ENCODE assay signal across 8 mouse cellular contexts in the genomic region with DNA sequence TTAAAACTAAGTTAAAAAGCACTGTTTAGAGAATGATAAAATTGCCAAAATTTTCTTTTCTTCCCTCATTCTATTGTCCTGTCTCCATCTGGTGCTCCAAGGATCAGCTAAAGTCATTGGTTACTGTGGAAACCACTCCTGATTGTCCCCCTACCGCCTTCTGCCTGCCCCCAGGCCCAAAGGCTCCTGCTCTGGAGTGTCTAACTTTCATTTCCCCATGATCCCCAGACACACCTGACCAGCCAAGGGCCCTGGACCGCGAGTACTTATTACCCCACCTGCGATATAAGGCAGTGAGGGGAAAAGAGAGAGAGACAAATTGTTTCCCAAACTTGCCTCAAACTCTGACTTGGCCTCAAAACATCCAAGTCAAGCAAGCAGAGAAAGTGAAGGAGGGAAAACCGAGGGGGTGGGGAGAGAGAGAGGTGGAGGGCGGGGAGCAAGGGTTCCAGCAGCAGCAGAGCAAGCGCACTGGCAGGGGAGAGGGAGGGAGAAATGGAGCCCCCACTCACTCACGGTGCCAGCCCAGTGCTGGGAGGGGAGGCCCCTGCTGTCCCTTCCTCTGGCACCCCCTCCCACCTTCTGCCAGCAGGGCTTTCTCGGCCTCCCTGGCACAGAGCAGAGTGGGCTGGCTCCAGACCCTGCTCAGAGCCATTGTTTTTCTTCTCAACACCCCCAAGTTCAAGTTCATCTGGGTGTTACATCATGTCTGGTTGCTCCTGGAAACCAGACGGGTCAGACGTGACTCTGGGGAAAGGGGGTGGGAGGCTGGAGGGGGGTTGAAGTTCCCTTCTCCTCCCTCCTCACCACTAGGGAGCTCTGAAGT. TPM values are rescaled to one million over a fixed set of nuclear protein-coding genes. Genes with fewer than 3 reads are reported as not detected.
DNase-seq lines count a peak whose midpoint lies in the region; ATAC-seq and TF ChIP-seq lines count a peak whose summit lies in the region.

No protein-coding gene starts in this region.

- H3K9ac ChIP-seq in kidney, embryonic 15.5 days: 0 out of 2 replicates have a peak overlapping the region, but pooled peaks have one; percentile 5
- no peak overlapping the region for H3K9ac ChIP-seq in midbrain, embryonic 15.5 days

- no peak overlapping the region for H3K4me3 ChIP-seq in kidney, embryonic 15.5 days (replicated peaks)
- H3K4me3 ChIP-seq in midbrain, embryonic 15.5 days: no peak overlapping the region

- H3K36me3 ChIP-seq in kidney, embryonic 15.5 days: peaks cover 4% of the 10 kb centered on the region; the same call in 1 of the 2 replicates
- no peaks in the 10 kb centered on the region for H3K36me3 ChIP-seq in midbrain, embryonic 15.5 days (replicated peaks)

- peak overlapping the region; percentile 38 for H3K4me2 ChIP-seq in kidney, embryonic 15.5 days
- no peak overlapping the region for H3K4me2 ChIP-seq in midbrain, embryonic 15.5 days

- TF ChIP-seq CTCF in brain, embryonic 14.5 days (IDR thresholded peaks at IDR 0.05; ENCODE audit: borderline replicate concordance, extremely low read depth, insufficient read depth, insufficient read length): peak; percentile 10; the same call in 1 of the 2 replicates

- WGBS in kidney, embryonic 15.5 days: 17% methylated on average over 11 of the region's 11 CpGs
- WGBS in midbrain, embryonic 15.5 days: 12% methylated on average over 11 of the region's 11 CpGs

- H3K27ac ChIP-seq in kidney, embryonic 15.5 days: peak overlapping the region; percentile 90
- H3K27ac ChIP-seq in midbrain, embryonic 15.5 days: peak overlapping the region; percentile 73

- peak; percentile 72 for ATAC-seq in kidney, embryonic 15.5 days (replicated peaks; ENCODE audit: low FRiP score)
- ATAC-seq in midbrain, embryonic 15.5 days (replicated peaks): peak; percentile 79

- H3K27me3 ChIP-seq in kidney, embryonic 15.5 days: peaks cover 72% of the 10 kb centered on the region
- H3K27me3 ChIP-seq in midbrain, embryonic 15.5 days (replicated peaks): peaks cover 21% of the 10 kb centered on the region

- peaks cover 75% of the 10 kb centered on the region for H3K4me1 ChIP-seq in kidney, embryonic 15.5 days
- peaks cover 68% of the 10 kb centered on the region for H3K4me1 ChIP-seq in midbrain, embryonic 15.5 days

- no peaks in the 10 kb centered on the region for H3K9me3 ChIP-seq in kidney, embryonic 15.5 days (replicated peaks)
- no peaks in the 10 kb centered on the region for H3K9me3 ChIP-seq in midbrain, embryonic 15.5 days

- intact Hi-C loops in gastrocnemius, postnatal 36 days (cut with DNase I): no loop called here

- no peak for DNase-seq in kidney, adult 8-10 months
- peak; percentile 99 for DNase-seq in brain, embryonic 14.5 days (ENCODE audit: low read depth)
- peak; percentile 60 to 64 for DNase-seq in gastrocnemius, postnatal 36 days
- DNase-seq in kidney, postnatal 10 days: peak; percentile 77
- DNase-seq in adrenal gland, postnatal 10 days: no peak
- DNase-seq in spleen, adult 18-20 months: no peak

- no peak for TF ChIP-seq POLR2A in brain, embryonic 14.5 days (IDR thresholded peaks at IDR 0.05; ENCODE audit: borderline replicate concordance, extremely low read depth, insufficient read depth, insufficient read length, poor library complexity, severe bottlenecking)

RNA-seq across cellular contexts. Expression of a gene that starts 10.7 kb away (rescaled TPM):
- 1.9 and 2.3 TPM in 2 replicates for polyA plus RNA-seq in kidney, embryonic 15.5 days (2015; fragmentation: Nextera tagmentation; extraction: Ambion mirVana)
- 0.92 and 1.5 TPM in 2 replicates for polyA plus RNA-seq in brain, embryonic 14.5 days (2012; rRNA removed)
- total RNA-seq in gastrocnemius, postnatal 36 days (2021): 1 to 10 TPM in 1 of 2 experiments, not detected in 1; 1.0 TPM
- 0.97 and 1.8 TPM in 2 replicates for polyA plus RNA-seq in midbrain, embryonic 15.5 days (2015; fragmentation: Nextera tagmentation; extraction: Ambion mirVana)
- total RNA-seq in adrenal gland, postnatal 10 days (2021): under 1 TPM; 0.51 to 0.88 TPM

RNA-seq across cellular contexts. Expression of a gene that starts 10.9 kb away (rescaled TPM):
- 7.6 and 7.8 TPM in 2 replicates for polyA plus RNA-seq in kidney, embryonic 15.5 days (2015; fragmentation: Nextera tagmentation; extraction: Ambion mirVana)
- polyA plus RNA-seq in brain, embryonic 14.5 days (2012; rRNA removed): 3.4 and 4.7 TPM in 2 replicates
- total RNA-seq in gastrocnemius, postnatal 36 days (2021): 1 to 10 TPM in 1 of 2 experiments, under 1 TPM in 1; 0.96 to 1.4 TPM
- polyA plus RNA-seq in midbrain, embryonic 15.5 days (2015; fragmentation: Nextera tagmentation; extraction: Ambion mirVana): 3.4 and 4.2 TPM in 2 replicates
- 1 to 10 TPM; 7.8 to 8.5 TPM for total RNA-seq in adrenal gland, postnatal 10 days (2021)

RNA-seq across cellular contexts. Expression of a gene that starts 24.5 kb away (rescaled TPM):
- 23.9 and 25.6 TPM in 2 replicates for polyA plus RNA-seq in kidney, embryonic 15.5 days (2015; fragmentation: Nextera tagmentation; extraction: Ambion mirVana)
- 81.8 and 87.0 TPM in 2 replicates for polyA plus RNA-seq in brain, embryonic 14.5 days (2012; rRNA removed)
- total RNA-seq in gastrocnemius, postnatal 36 days (2021): 10 to 100 TPM; 18.1 to 20.1 TPM
- 16.3 and 17.2 TPM in 2 replicates for polyA plus RNA-seq in midbrain, embryonic 15.5 days (2015; fragmentation: Nextera tagmentation; extraction: Ambion mirVana)
- total RNA-seq in adrenal gland, postnatal 10 days (2021): 10 to 100 TPM; 59.1 to 62.9 TPM

RNA-seq across cellular contexts. Expression of a gene that starts 26.0 kb away (rescaled TPM):
- 68.7 and 73.8 TPM in 2 replicates for polyA plus RNA-seq in kidney, embryonic 15.5 days (2015; fragmentation: Nextera tagmentation; extraction: Ambion mirVana)
- polyA plus RNA-seq in brain, embryonic 14.5 days (2012; rRNA removed): 113 and 120 TPM in 2 replicates
- 10 to 100 TPM; 39.8 to 43.3 TPM for total RNA-seq in gastrocnemius, postnatal 36 days (2021)
- polyA plus RNA-seq in midbrain, embryonic 15.5 days (2015; fragmentation: Nextera tagmentation; extraction: Ambion mirVana): 63.3 and 66.7 TPM in 2 replicates
- total RNA-seq in adrenal gland, postnatal 10 days (2021): 10 to 100 TPM; 63.4 to 82.8 TPM

RNA-seq across cellular contexts. Expression of a gene that starts 49.5 kb away (rescaled TPM):
- 73.4 and 80.3 TPM in 2 replicates for polyA plus RNA-seq in kidney, embryonic 15.5 days (2015; fragmentation: Nextera tagmentation; extraction: Ambion mirVana)
- polyA plus RNA-seq in brain, embryonic 14.5 days (2012; rRNA removed): 7.3 and 11.0 TPM in 2 replicates
- 1 to 10 TPM; 5.6 to 9.3 TPM for total RNA-seq in gastrocnemius, postnatal 36 days (2021)
- 16.9 and 17.8 TPM in 2 replicates for polyA plus RNA-seq in midbrain, embryonic 15.5 days (2015; fragmentation: Nextera tagmentation; extraction: Ambion mirVana)
- total RNA-seq in adrenal gland, postnatal 10 days (2021): 10 to 100 TPM; 33.3 to 63.4 TPM

Comparison
In these comparisons a context has a peak if more than half of its experiments do, and no peak if none do; other contexts are left out.
1. DNase-seq: peak in brain, embryonic 14.5 days (single experiment), gastrocnemius, postnatal 36 days (2 of 2) and kidney, postnatal 10 days (single experiment); none in kidney, adult 8-10 months (0 of 2), adrenal gland, postnatal 10 days (single experiment) and spleen, adult 18-20 months (0 of 2).